Mouse (Mus musculus): ENCODE data around the gene Ttc9. TPM values are rescaled to one million over a fixed set of nuclear protein-coding genes. Genes with fewer than 3 reads are reported as not detected.
A peak's percentile ranks its signal among the peaks of the same experiment; 100 is the strongest.

Ttc9 gene
- total RNA-seq (2014; rRNA removed): 60.2 and 60.4 TPM in 2 replicates
- 17.3 and 19.0 TPM in 2 replicates for polyA plus RNA-seq (2015; fragmentation: Nextera tagmentation; extraction: Ambion mirVana)

- WGBS: under 1% methylated on average over 72 of the region's 82 CpGs
- no peak for TF ChIP-seq CTCF (IDR thresholded peaks at IDR 0.05; ENCODE audit: low read depth)
- DNase-seq (ENCODE audit: low spot score) (peak; percentile 78), ATAC-seq (peak; percentile 85)
- peaks cover 12% of the 10 kb centered on the region for H3K4me1 ChIP-seq (ENCODE audit: insufficient read depth, low read length)
- H3K9ac ChIP-seq (replicated peaks; ENCODE audit: low read length): peak within 1 kb of the TSS; percentile 89
- peak within 1 kb of the TSS; percentile 86 for H3K4me2 ChIP-seq (ENCODE audit: low read depth, low read length)
- H3K27me3 ChIP-seq (ENCODE audit: insufficient read depth, low read length): no peaks in the 10 kb centered on the region
- no peaks in the 10 kb centered on the region for H3K36me3 ChIP-seq (ENCODE audit: insufficient read depth, low read length)
- peak within 1 kb of the TSS; percentile 95 for H3K27ac ChIP-seq
- H3K9me3 ChIP-seq (ENCODE audit: low read length): no peaks in the 10 kb centered on the region
- H3K4me3 ChIP-seq (ENCODE audit: low read length): peak within 1 kb of the TSS; percentile 68
These were observed at the start of gene Ttc9 for GRCm38 (mm10) chr12:81630915-81631660. TSS of gene Ttc9 (plus strand) at chr12:81631249.

DNA sequence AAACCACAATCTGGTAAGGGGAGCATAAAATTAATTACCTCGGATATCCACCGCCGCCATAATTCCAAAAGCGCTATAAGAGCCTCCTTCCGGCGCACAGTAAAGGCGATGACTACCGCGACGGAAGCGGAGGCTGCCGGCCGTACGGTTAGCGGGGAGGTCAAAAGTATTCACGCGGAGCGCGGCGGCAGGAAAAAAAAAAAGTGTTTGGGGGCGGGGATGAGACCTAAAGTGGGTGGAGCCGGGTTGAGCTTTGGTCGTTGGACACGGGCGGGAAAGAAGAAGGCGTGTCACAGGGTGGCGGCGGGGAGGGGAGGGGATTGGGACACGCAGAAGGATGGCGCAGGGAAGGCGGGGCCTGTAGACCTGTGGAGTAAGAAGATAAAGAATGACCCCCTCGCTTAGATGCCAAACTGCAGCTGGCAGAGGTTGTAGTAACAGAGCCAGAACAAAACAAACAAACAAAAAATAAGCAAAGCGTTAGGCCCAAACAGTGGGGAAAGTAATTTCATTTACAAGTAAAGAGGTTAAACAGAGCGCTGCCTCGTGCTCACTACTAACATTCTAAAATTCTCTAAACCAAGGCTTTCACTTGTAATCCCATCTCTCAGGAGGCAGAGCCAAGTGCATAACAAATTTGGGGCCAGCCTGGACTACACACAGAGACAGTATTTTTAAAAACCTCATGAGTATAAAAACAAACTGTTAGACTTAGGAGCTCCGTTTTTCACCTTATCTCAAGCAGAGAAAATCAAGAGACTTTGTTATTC is 36.0 kb upstream of the Ttc9 start, which contains the start of gene Med6:
TSS of gene Med6 (minus strand) at position 107 of the 770 bp plus-strand sequence.
- TF ChIP-seq CTCF (IDR thresholded peaks at IDR 0.05; ENCODE audit: low read depth): peak; percentile 13; the same call in 1 of the 2 replicates
- no peaks in the 10 kb centered on the region for H3K36me3 ChIP-seq (ENCODE audit: insufficient read depth, low read length)
- H3K9me3 ChIP-seq (ENCODE audit: low read length): no peaks in the 10 kb centered on the region
- ATAC-seq (peak; percentile 100), DNase-seq (ENCODE audit: low spot score) (peak; percentile 98)
- no peaks in the 10 kb centered on the region for H3K27me3 ChIP-seq (ENCODE audit: insufficient read depth, low read length)
- peak within 1 kb of the TSS; percentile 79 for H3K9ac ChIP-seq (replicated peaks; ENCODE audit: low read length)
- peak within 1 kb of the TSS; percentile 72 for H3K4me2 ChIP-seq (ENCODE audit: low read depth, low read length)
- peak within 1 kb of the TSS; percentile 96 for H3K4me3 ChIP-seq (ENCODE audit: low read length)
- H3K4me1 ChIP-seq (ENCODE audit: insufficient read depth, low read length): no peaks in the 10 kb centered on the region
- peak within 1 kb of the TSS; percentile 51; the same call in 1 of the 2 replicates for H3K27ac ChIP-seq
- 3% methylated on average over 36 of the region's 36 CpGs for WGBS

- Histone ChIP-seq H3K4me2 (ENCODE audit: low read depth, low read length) (no peak overlapping the region), H3K9ac (replicated peaks; ENCODE audit: low read length) (no peak overlapping the region), H3K36me3 (ENCODE audit: insufficient read depth, low read length) (no peaks in the 10 kb centered on the region), H3K4me1 (ENCODE audit: insufficient read depth, low read length) (no peaks in the 10 kb centered on the region), H3K27me3 (ENCODE audit: insufficient read depth, low read length) (0 out of 2 replicates have a peak, but pooled peaks cover 3% of the 10 kb centered on the region), H3K9me3 (ENCODE audit: low read length) (no peaks in the 10 kb centered on the region), H3K27ac (no peak overlapping the region), H3K4me3 (ENCODE audit: low read length) (no peak overlapping the region)
- WGBS: 81% methylated on average over 8 of the region's 8 CpGs
- DNase-seq (ENCODE audit: low spot score) (no peak), ATAC-seq (no peak)
- no peak for TF ChIP-seq CTCF (IDR thresholded peaks at IDR 0.05; ENCODE audit: low read depth)
These were observed 34.3 kb upstream of the Ttc9 start for GRCm38 (mm10) chr12:81596547-81597262.

DNA sequence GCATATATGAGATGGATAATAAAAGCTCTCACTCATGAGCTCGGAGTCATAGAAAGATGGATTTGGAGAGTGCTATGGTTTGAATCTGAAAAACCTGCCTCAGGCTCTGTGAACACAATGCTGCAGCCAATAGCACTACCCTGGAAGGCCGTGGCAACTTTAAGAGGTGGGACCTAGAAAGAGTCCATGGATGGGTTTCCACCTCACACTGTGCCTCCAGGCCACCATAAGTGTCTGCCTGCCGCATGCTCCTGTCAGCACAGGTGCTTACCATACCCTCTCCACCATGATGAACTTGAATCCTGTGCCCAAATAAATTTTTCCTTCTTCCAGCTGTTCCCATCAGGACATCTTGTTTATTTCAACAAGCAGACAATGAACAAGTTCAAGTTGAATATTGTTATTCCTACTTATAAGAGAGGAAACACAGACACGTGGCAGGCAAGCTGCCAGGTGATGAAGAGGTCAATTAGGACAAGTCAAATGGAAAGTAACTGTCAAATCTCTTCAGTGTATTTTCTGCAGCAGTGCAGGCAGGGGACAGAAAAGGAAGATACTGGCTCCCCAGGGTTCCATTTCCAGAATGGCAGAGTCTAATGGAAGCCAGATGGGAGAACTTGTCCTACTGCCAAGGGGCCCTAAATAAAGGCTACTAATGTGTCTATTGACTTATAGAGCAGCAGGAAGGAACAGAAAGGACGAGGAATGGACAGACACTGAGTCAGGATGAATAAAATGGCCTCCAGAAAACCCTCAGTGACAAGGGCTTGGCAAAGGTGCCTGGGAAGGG is 25.9 kb upstream of the Ttc9 start:
- no peak overlapping the region for H3K4me3 ChIP-seq (ENCODE audit: low read length)
- DNase-seq (ENCODE audit: low spot score) (peak; percentile 51), ATAC-seq (no peak)
- H3K4me2 ChIP-seq (ENCODE audit: low read depth, low read length): no peak overlapping the region
- no peak overlapping the region for H3K9ac ChIP-seq (replicated peaks; ENCODE audit: low read length)
- 0 out of 2 replicates have a peak, but pooled peaks cover 2% of the 10 kb centered on the region for H3K27me3 ChIP-seq (ENCODE audit: insufficient read depth, low read length)
- no peaks in the 10 kb centered on the region for H3K4me1 ChIP-seq (ENCODE audit: insufficient read depth, low read length)
- H3K9me3 ChIP-seq (ENCODE audit: low read length): no peaks in the 10 kb centered on the region
- no peak for TF ChIP-seq CTCF (IDR thresholded peaks at IDR 0.05; ENCODE audit: low read depth)
- 48% methylated on average over 5 of the region's 5 CpGs for WGBS
- H3K36me3 ChIP-seq (ENCODE audit: insufficient read depth, low read length): no peaks in the 10 kb centered on the region
- no peak overlapping the region for H3K27ac ChIP-seq

DNA sequence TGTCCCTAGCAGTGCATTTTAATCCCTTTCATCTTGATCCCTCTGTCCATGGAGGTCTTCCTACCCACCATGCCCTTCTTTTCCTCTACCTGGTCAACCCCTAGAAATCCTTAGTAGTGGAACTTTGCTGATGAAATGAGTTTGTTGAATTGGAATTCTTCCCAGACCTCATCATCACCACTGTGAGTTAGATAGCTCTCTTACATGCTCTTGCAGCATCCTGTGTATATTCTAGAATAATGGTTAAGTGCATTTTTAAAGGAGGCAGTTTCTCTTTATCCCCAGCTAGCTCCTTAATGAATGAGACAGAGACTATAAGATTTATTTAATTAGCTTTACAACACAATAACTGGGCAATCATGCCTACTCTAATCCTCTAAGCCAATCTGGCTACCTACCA is 21.6 kb upstream of the Ttc9 start:
- Histone ChIP-seq H3K4me3 (ENCODE audit: low read length) (no peak overlapping the region), H3K27me3 (ENCODE audit: insufficient read depth, low read length) (no peaks in the 10 kb centered on the region), H3K9me3 (ENCODE audit: low read length) (no peaks in the 10 kb centered on the region), H3K36me3 (ENCODE audit: insufficient read depth, low read length) (no peaks in the 10 kb centered on the region), H3K4me1 (ENCODE audit: insufficient read depth, low read length) (no peaks in the 10 kb centered on the region), H3K27ac (no peak overlapping the region), H3K9ac (replicated peaks; ENCODE audit: low read length) (no peak overlapping the region), H3K4me2 (ENCODE audit: low read depth, low read length) (no peak overlapping the region)
- DNase-seq (ENCODE audit: low spot score) (no peak), ATAC-seq (no peak)
- TF ChIP-seq CTCF (IDR thresholded peaks at IDR 0.05; ENCODE audit: low read depth): no peak

GRCm38 (mm10) chr12:81615807-81616206 is 15.2 kb upstream of the Ttc9 start:
- no peaks in the 10 kb centered on the region for H3K36me3 ChIP-seq (ENCODE audit: insufficient read depth, low read length)
- no peaks in the 10 kb centered on the region for H3K9me3 ChIP-seq (ENCODE audit: low read length)
- H3K4me1 ChIP-seq (ENCODE audit: insufficient read depth, low read length): no peaks in the 10 kb centered on the region
- DNase-seq (ENCODE audit: low spot score): no peak
- WGBS: 81% methylated on average over 6 of the region's 6 CpGs
- no peak for TF ChIP-seq CTCF (IDR thresholded peaks at IDR 0.05; ENCODE audit: low read depth)
- no peak for ATAC-seq
- H3K27me3 ChIP-seq (ENCODE audit: insufficient read depth, low read length): no peaks in the 10 kb centered on the region
- no peak overlapping the region for H3K4me2 ChIP-seq (ENCODE audit: low read depth, low read length)
- no peak overlapping the region for H3K4me3 ChIP-seq (ENCODE audit: low read length)
- no peak overlapping the region for H3K9ac ChIP-seq (replicated peaks; ENCODE audit: low read length)
- H3K27ac ChIP-seq: no peak overlapping the region
